ENCODE assay signal across 9 mouse cellular contexts in genomic region chr4:108869730-108870374, GRCm38 (mm10). TPM values are rescaled to one million over a fixed set of nuclear protein-coding genes. Genes with fewer than 3 reads are reported as not detected.
DNase-seq lines count a peak whose midpoint lies in the region; ATAC-seq and TF ChIP-seq lines count a peak whose summit lies in the region.
"Had no signal": no experiment of that assay in that cellular context is flagged by ENCODE, and none has a peak within 500 bp of the region (broad histone marks: within the 10 kb centered on the region; RNA-seq: fewer than 3 reads in every experiment).

No protein-coding gene starts in this region.

- ATAC-seq in erythroblast, adult 5-6 weeks (replicated peaks; ENCODE audit: low FRiP score, poor library complexity, severe bottlenecking) = peak; percentile 85
- peak; percentile 63; the same call in 1 of the 2 replicates for ATAC-seq in heart, postnatal 0 days (ENCODE audit: insufficient read depth, low read depth)
- ATAC-seq in liver, embryonic 13.5 days (ENCODE audit: low read depth) = 0 out of 2 replicates have a peak, but pooled peaks have one; percentile 47
- peak; percentile 97 for ATAC-seq in neural tube, embryonic 14.5 days (ENCODE audit: low read depth)

- WGBS in heart, postnatal 0 days = 36% methylated on average over 10 of the region's 10 CpGs
- WGBS in liver, embryonic 13.5 days (ENCODE audit: insufficient replicate concordance) = 30% methylated on average over 10 of the region's 10 CpGs
- 34% methylated on average over 10 of the region's 10 CpGs for WGBS in neural tube, embryonic 14.5 days

- no peaks in the 10 kb centered on the region for H3K79me2 ChIP-seq in CH12.LX (replicated peaks; ENCODE audit: control insufficient read depth, extremely low read depth, insufficient read depth, poor library complexity, severe bottlenecking)

- TF ChIP-seq POLR2A in CH12.LX (IDR thresholded peaks at IDR 0.05; ENCODE audit: low read depth, low read length) = no peak
- TF ChIP-seq POLR2A in brain, embryonic 14.5 days (IDR thresholded peaks at IDR 0.05; ENCODE audit: borderline replicate concordance, extremely low read depth, insufficient read depth, insufficient read length, poor library complexity, severe bottlenecking) = no peak
- TF ChIP-seq POLR2A in testis, adult 2 months (IDR thresholded peaks at IDR 0.05; ENCODE audit: control insufficient read depth, low read depth, low read length) = no peak

- H3K9me3 ChIP-seq in CH12.LX (replicated peaks; ENCODE audit: low read length) = no peaks in the 10 kb centered on the region
- no peaks in the 10 kb centered on the region for H3K9me3 ChIP-seq in heart, postnatal 0 days (replicated peaks; ENCODE audit: control insufficient read depth, low read length)
- no peaks in the 10 kb centered on the region for H3K9me3 ChIP-seq in liver, embryonic 13.5 days (replicated peaks)
- H3K9me3 ChIP-seq in neural tube, embryonic 14.5 days (ENCODE audit: control insufficient read depth, low read length) = no peaks in the 10 kb centered on the region
- H3K9me3 ChIP-seq: heart, embryonic 15.5 days had no signal

- in situ Hi-C loops in CH12.LX (cut with MboI; ENCODE audit: low pct_ligation_motif_present, low pct_unique_long_range_greater_than_20kb, low sequenced_read_pairs) = loop anchor here (5.0 kb wide), 3 partner anchors 117 to 297 kb away; no protein-coding TSS in a partner anchor

- H3K9ac ChIP-seq in CH12.LX (ENCODE audit: insufficient read depth, low read depth) = no peak overlapping the region
- no peak overlapping the region for H3K9ac ChIP-seq in heart, postnatal 0 days (replicated peaks; ENCODE audit: low read depth, low read length)
- H3K9ac ChIP-seq in liver, embryonic 13.5 days = no peak overlapping the region
- H3K9ac ChIP-seq in neural tube, embryonic 14.5 days (replicated peaks; ENCODE audit: low read depth, low read length) = no peak overlapping the region
- H3K9ac ChIP-seq: heart, embryonic 15.5 days had no signal

- TF ChIP-seq RAD21 in CH12.LX (IDR thresholded peaks at IDR 0.05; ENCODE audit: low read depth, low read length) = peak; percentile 99

- TF ChIP-seq CTCF in CH12.LX (conservative IDR thresholded peaks at IDR 0.05 in 1 of 2, IDR thresholded peaks at IDR 0.05 in 1 of 2; ENCODE audit: low read depth in 2 of 2, low read length in 2 of 2) = peak; percentile 95 to 99
- TF ChIP-seq CTCF in brain, embryonic 14.5 days (IDR thresholded peaks at IDR 0.05; ENCODE audit: borderline replicate concordance, extremely low read depth, insufficient read depth, insufficient read length) = peak; percentile 90; the same call in 1 of the 2 replicates
- TF ChIP-seq CTCF in heart, postnatal 0 days (IDR thresholded peaks at IDR 0.05; ENCODE audit: low read depth) = peak; percentile 98
- peak; percentile 71; the same call in 1 of the 2 replicates for TF ChIP-seq CTCF in testis, adult 2 months (IDR thresholded peaks at IDR 0.05; ENCODE audit: control insufficient read depth, insufficient read depth, insufficient replicate concordance, low read depth, low read length)

- no peak overlapping the region for H3K27ac ChIP-seq in CH12.LX (ENCODE audit: insufficient read depth, low read depth)
- H3K27ac ChIP-seq in heart, postnatal 0 days (ENCODE audit: low read depth) = no peak overlapping the region
- no peak overlapping the region for H3K27ac ChIP-seq in liver, embryonic 13.5 days
- H3K27ac ChIP-seq in neural tube, embryonic 14.5 days (ENCODE audit: low read depth, low read length) = no peak overlapping the region
- H3K27ac ChIP-seq in testis, adult 2 months (ENCODE audit: control insufficient read depth, insufficient read depth, low read depth, low read length) = no peak overlapping the region
- H3K27ac ChIP-seq: heart, embryonic 15.5 days had no signal

- dilution Hi-C loops in CH12.LX (cut with MboI; ENCODE audit: extremely low pct_ligation_motif_present, extremely low pct_unique_long_range_greater_than_20kb, low sequenced_read_pairs) = no loop called here

- no peak for TF ChIP-seq EP300 in CH12.LX (IDR thresholded peaks at IDR 0.05; ENCODE audit: low read length)
- TF ChIP-seq EP300 in heart, postnatal 0 days (IDR thresholded peaks at IDR 0.05; ENCODE audit: low read depth) = no peak

- no peak overlapping the region for H3K4me3 ChIP-seq in CH12.LX (replicated peaks in 1 of 3; ENCODE audit: low read depth in 2 of 3, low read length in 2 of 3, poor library complexity in 1 of 3)
- no peak overlapping the region for H3K4me3 ChIP-seq in heart, postnatal 0 days (ENCODE audit: low read depth, low read length)
- H3K4me3 ChIP-seq in liver, embryonic 13.5 days (replicated peaks) = no peak overlapping the region
- H3K4me3 ChIP-seq in neural tube, embryonic 14.5 days (ENCODE audit: low read depth, low read length) = no peak overlapping the region
- no peak overlapping the region for H3K4me3 ChIP-seq in testis, adult 2 months (ENCODE audit: control insufficient read depth, low read depth, low read length)
- H3K4me3 ChIP-seq: heart, embryonic 15.5 days had no signal

- peak; percentile 86 for DNase-seq in CH12.LX (ENCODE audit: extremely low read depth)
- DNase-seq in brain, embryonic 14.5 days (ENCODE audit: low read depth) = peak; percentile 94
- DNase-seq in heart, postnatal 0 days (ENCODE audit: low spot score) = peak; percentile 81
- DNase-seq in kidney, postnatal 25 days = peak; percentile 63 to 93
- peak; percentile 71 for DNase-seq in liver, embryonic 13.5 days

- no peaks in the 10 kb centered on the region for H3K27me3 ChIP-seq in CH12.LX (replicated peaks)
- H3K27me3 ChIP-seq in heart, postnatal 0 days (ENCODE audit: control insufficient read depth, insufficient read depth, low read length) = no peaks in the 10 kb centered on the region
- no peaks in the 10 kb centered on the region for H3K27me3 ChIP-seq in liver, embryonic 13.5 days
- no peaks in the 10 kb centered on the region for H3K27me3 ChIP-seq in neural tube, embryonic 14.5 days (ENCODE audit: control insufficient read depth, insufficient read depth, low read length)
- no peaks in the 10 kb centered on the region for H3K27me3 ChIP-seq in testis, adult 2 months (ENCODE audit: control insufficient read depth, insufficient read depth, low read length)
- H3K27me3 ChIP-seq: heart, embryonic 15.5 days had no signal

- H3K36me3 ChIP-seq in CH12.LX (replicated peaks in 1 of 2; ENCODE audit: control insufficient read depth in 1 of 2, insufficient read depth in 1 of 2, low read length in 1 of 2) = no peaks in the 10 kb centered on the region
- H3K36me3 ChIP-seq in heart, postnatal 0 days (replicated peaks; ENCODE audit: control insufficient read depth, insufficient read depth, low read length) = 0 out of 2 replicates have a peak, but pooled peaks cover under 1% of the 10 kb centered on the region
- no peaks in the 10 kb centered on the region for H3K36me3 ChIP-seq in liver, embryonic 13.5 days
- H3K36me3 ChIP-seq in neural tube, embryonic 14.5 days (ENCODE audit: control insufficient read depth, insufficient read depth, low read length) = no peaks in the 10 kb centered on the region
- H3K36me3 ChIP-seq in testis, adult 2 months (ENCODE audit: control insufficient read depth, insufficient read depth, low read length) = no peaks in the 10 kb centered on the region
- H3K36me3 ChIP-seq: heart, embryonic 15.5 days had no signal

- no peak overlapping the region for H3K4me2 ChIP-seq in CH12.LX (ENCODE audit: insufficient read depth, low read depth, poor library complexity, severe bottlenecking)
- no peak overlapping the region for H3K4me2 ChIP-seq in heart, postnatal 0 days (ENCODE audit: low read depth, low read length)
- no peak overlapping the region for H3K4me2 ChIP-seq in liver, embryonic 13.5 days
- no peak overlapping the region for H3K4me2 ChIP-seq in neural tube, embryonic 14.5 days (ENCODE audit: low read depth, low read length)
- H3K4me2 ChIP-seq: heart, embryonic 15.5 days had no signal

- H3K4me1 ChIP-seq in CH12.LX (ENCODE audit: control insufficient read depth in 1 of 2, insufficient read depth in 2 of 2) = 0 out of 4 replicates have a peak, but pooled peaks cover 0 to under 1% of the 10 kb centered on the region in 2 experiments
- no peaks in the 10 kb centered on the region for H3K4me1 ChIP-seq in heart, postnatal 0 days (ENCODE audit: control insufficient read depth, insufficient read depth)
- peaks cover 18% of the 10 kb centered on the region for H3K4me1 ChIP-seq in liver, embryonic 13.5 days (replicated peaks)
- no peaks in the 10 kb centered on the region for H3K4me1 ChIP-seq in neural tube, embryonic 14.5 days (ENCODE audit: control insufficient read depth, insufficient read depth, low read length)
- H3K4me1 ChIP-seq in testis, adult 2 months (ENCODE audit: control insufficient read depth, insufficient read depth, low read length) = no peaks in the 10 kb centered on the region
- H3K4me1 ChIP-seq: heart, embryonic 15.5 days had no signal

RNA-seq across cellular contexts. Expression of gene Rab3b, which starts 9.0 kb away (rescaled TPM):
- total RNA-seq in CH12.LX (2012; rRNA removed) = 0.55 and 0.85 TPM in 2 replicates
- 0.15 and 0.56 TPM in 2 replicates for total RNA-seq in CH12.LX (2014; rRNA removed)
- polyA plus RNA-seq in CH12.LX (2012; ENCODE audit: insufficient read length, low read depth) = 0.76 and 0.94 TPM in 2 replicates
- 58.2 and 69.6 TPM in 2 replicates for polyA plus RNA-seq in brain, embryonic 14.5 days (2012; rRNA removed)
- total RNA-seq in erythroblast, adult 5-6 weeks (2015; ENCODE audit: low replicate concordance) = not detected in 2 replicates
- not detected in 2 replicates for total RNA-seq in erythroblast, adult 5-6 weeks (2017; ENCODE audit: low replicate concordance)
- 1.4 TPM in 1 of 2 replicates, not detected in the other for total RNA-seq in heart, postnatal 0 days (2014; rRNA removed; ENCODE audit: low replicate concordance)
- polyA plus RNA-seq in heart, postnatal 0 days (2015; fragmentation: Nextera tagmentation; extraction: Ambion mirVana) = 4.2 and 4.6 TPM in 2 replicates
- 2.1 and 3.5 TPM in 2 replicates for polyA plus RNA-seq in liver, embryonic 13.5 days (2015; fragmentation: Nextera tagmentation; extraction: Ambion mirVana)
- 141 and 213 TPM in 2 replicates for polyA plus RNA-seq in neural tube, embryonic 14.5 days (2014; fragmentation: Nextera tagmentation; extraction: Ambion mirVana)
- polyA plus RNA-seq in testis, adult 2 months (2012; rRNA removed) = 7.5 and 8.0 TPM in 2 replicates

RNA-seq across cellular contexts. Expression of gene A730015C16Rik, which starts 21.4 kb away (rescaled TPM):
- total RNA-seq in CH12.LX (2012; rRNA removed) (7.0 and 11.2 TPM in 2 replicates), CH12.LX (2014; rRNA removed) (not detected in 2 replicates)
- polyA plus RNA-seq in CH12.LX (2012; ENCODE audit: insufficient read length, low read depth) = 0.26 and 0.48 TPM in 2 replicates
- 0.10 and 0.26 TPM in 2 replicates for polyA plus RNA-seq in brain, embryonic 14.5 days (2012; rRNA removed)
- total RNA-seq in erythroblast, adult 5-6 weeks (2015; ENCODE audit: low replicate concordance) = not detected in 2 replicates
- not detected in 2 replicates for total RNA-seq in erythroblast, adult 5-6 weeks (2017; ENCODE audit: low replicate concordance)
- not detected in 2 replicates for total RNA-seq in heart, postnatal 0 days (2014; rRNA removed; ENCODE audit: low replicate concordance)
- 0.97 and 0.98 TPM in 2 replicates for polyA plus RNA-seq in heart, postnatal 0 days (2015; fragmentation: Nextera tagmentation; extraction: Ambion mirVana)
- 0.24 and 0.34 TPM in 2 replicates for polyA plus RNA-seq in liver, embryonic 13.5 days (2015; fragmentation: Nextera tagmentation; extraction: Ambion mirVana)
- polyA plus RNA-seq in neural tube, embryonic 14.5 days (2014; fragmentation: Nextera tagmentation; extraction: Ambion mirVana) = 0.60 and 1.6 TPM in 2 replicates
- polyA plus RNA-seq in testis, adult 2 months (2012; rRNA removed) = 0.30 and 0.32 TPM in 2 replicates

RNA-seq across cellular contexts. Expression of gene Kti12, which starts 22.3 kb away (rescaled TPM):
- total RNA-seq in CH12.LX (2012; rRNA removed) = 36.1 and 48.4 TPM in 2 replicates
- 51.4 and 66.0 TPM in 2 replicates for total RNA-seq in CH12.LX (2014; rRNA removed)
- 73.8 and 81.3 TPM in 2 replicates for polyA plus RNA-seq in CH12.LX (2012; ENCODE audit: insufficient read length, low read depth)
- polyA plus RNA-seq in brain, embryonic 14.5 days (2012; rRNA removed) = 27.5 and 35.4 TPM in 2 replicates
- 2.1 and 12.7 TPM in 2 replicates for total RNA-seq in erythroblast, adult 5-6 weeks (2015; ENCODE audit: low replicate concordance)
- total RNA-seq in erythroblast, adult 5-6 weeks (2017; ENCODE audit: low replicate concordance) = 2.6 and 2.8 TPM in 2 replicates
- 22.6 and 32.9 TPM in 2 replicates for total RNA-seq in heart, postnatal 0 days (2014; rRNA removed; ENCODE audit: low replicate concordance)
- polyA plus RNA-seq in heart, postnatal 0 days (2015; fragmentation: Nextera tagmentation; extraction: Ambion mirVana) = 19.2 and 22.6 TPM in 2 replicates
- 59.6 and 63.3 TPM in 2 replicates for polyA plus RNA-seq in liver, embryonic 13.5 days (2015; fragmentation: Nextera tagmentation; extraction: Ambion mirVana)
- polyA plus RNA-seq in neural tube, embryonic 14.5 days (2014; fragmentation: Nextera tagmentation; extraction: Ambion mirVana) = 24.7 and 27.8 TPM in 2 replicates
- polyA plus RNA-seq in testis, adult 2 months (2012; rRNA removed) = 17.7 and 19.7 TPM in 2 replicates

RNA-seq across cellular contexts. Expression of gene Txndc12, which starts 35.5 kb away (rescaled TPM):
- 35.9 and 45.5 TPM in 2 replicates for total RNA-seq in CH12.LX (2012; rRNA removed)
- total RNA-seq in CH12.LX (2014; rRNA removed) = 61.4 and 62.3 TPM in 2 replicates
- polyA plus RNA-seq in CH12.LX (2012; ENCODE audit: insufficient read length, low read depth) = 44.1 and 52.7 TPM in 2 replicates
- polyA plus RNA-seq in brain, embryonic 14.5 days (2012; rRNA removed) = 54.3 and 57.1 TPM in 2 replicates
- total RNA-seq in erythroblast, adult 5-6 weeks (2015; ENCODE audit: low replicate concordance) = 11.5 and 11.9 TPM in 2 replicates
- 9.5 and 14.5 TPM in 2 replicates for total RNA-seq in erythroblast, adult 5-6 weeks (2017; ENCODE audit: low replicate concordance)
- total RNA-seq in heart, postnatal 0 days (2014; rRNA removed; ENCODE audit: low replicate concordance) = 37.7 and 57.6 TPM in 2 replicates
- 73.5 and 86.8 TPM in 2 replicates for polyA plus RNA-seq in heart, postnatal 0 days (2015; fragmentation: Nextera tagmentation; extraction: Ambion mirVana)
- polyA plus RNA-seq in liver, embryonic 13.5 days (2015; fragmentation: Nextera tagmentation; extraction: Ambion mirVana) = 28.3 and 31.8 TPM in 2 replicates
- polyA plus RNA-seq in neural tube, embryonic 14.5 days (2014; fragmentation: Nextera tagmentation; extraction: Ambion mirVana) = 75.7 and 82.3 TPM in 2 replicates
- 21.6 and 24.0 TPM in 2 replicates for polyA plus RNA-seq in testis, adult 2 months (2012; rRNA removed)

RNA-seq across cellular contexts. Expression of gene Btf3l4, which starts 36.4 kb away (rescaled TPM):
- total RNA-seq in CH12.LX (2012; rRNA removed) = 32.1 and 33.3 TPM in 2 replicates
- 52.7 and 70.5 TPM in 2 replicates for total RNA-seq in CH12.LX (2014; rRNA removed)
- polyA plus RNA-seq in CH12.LX (2012; ENCODE audit: insufficient read length, low read depth) = 67.6 and 74.5 TPM in 2 replicates
- 113 and 134 TPM in 2 replicates for polyA plus RNA-seq in brain, embryonic 14.5 days (2012; rRNA removed)
- total RNA-seq in erythroblast, adult 5-6 weeks (2015; ENCODE audit: low replicate concordance) = 17.1 and 21.7 TPM in 2 replicates
- total RNA-seq in erythroblast, adult 5-6 weeks (2017; ENCODE audit: low replicate concordance) = 12.0 and 18.3 TPM in 2 replicates
- total RNA-seq in heart, postnatal 0 days (2014; rRNA removed; ENCODE audit: low replicate concordance) = 65.0 and 78.2 TPM in 2 replicates
- polyA plus RNA-seq in heart, postnatal 0 days (2015; fragmentation: Nextera tagmentation; extraction: Ambion mirVana) = 182 and 194 TPM in 2 replicates
- polyA plus RNA-seq in liver, embryonic 13.5 days (2015; fragmentation: Nextera tagmentation; extraction: Ambion mirVana) = 56.9 and 63.5 TPM in 2 replicates
- 194 and 196 TPM in 2 replicates for polyA plus RNA-seq in neural tube, embryonic 14.5 days (2014; fragmentation: Nextera tagmentation; extraction: Ambion mirVana)
- polyA plus RNA-seq in testis, adult 2 months (2012; rRNA removed) = 43.0 and 51.6 TPM in 2 replicates

Comparison
In these comparisons a context has a peak if more than half of its experiments do, and no peak if none do; other contexts are left out.
1. ATAC-seq: peak in every context shown above with its lines; median percentile 97 in neural tube, embryonic 14.5 days; 85 in erythroblast, adult 5-6 weeks; 63 in heart, postnatal 0 days; 47 in liver, embryonic 13.5 days.